Mouse (Mus musculus): ENCODE results near the gene Gcnt2.

- TF ChIP-seq CTCF (IDR thresholded peaks at IDR 0.05; ENCODE audit: extremely low read depth, insufficient read depth, insufficient read length, insufficient replicate concordance), result no peak
- TF ChIP-seq POLR2A (IDR thresholded peaks at IDR 0.05; ENCODE audit: low read depth, low read length), result no peak
Measured at GRCm38 (mm10) chr13:40821911-40822310, 37.6 kb upstream of the Gcnt2 start.

All from spleen, adult 2 months (tissue).